Mouse (Mus musculus): ENCODE results near the gene Idi2. TPM values are rescaled to one million over a fixed set of nuclear protein-coding genes. Genes with fewer than 3 reads are reported as not detected.

Gene Idi2
- total and polyA plus RNA-seq, 3 experiments: not detected

DNA sequence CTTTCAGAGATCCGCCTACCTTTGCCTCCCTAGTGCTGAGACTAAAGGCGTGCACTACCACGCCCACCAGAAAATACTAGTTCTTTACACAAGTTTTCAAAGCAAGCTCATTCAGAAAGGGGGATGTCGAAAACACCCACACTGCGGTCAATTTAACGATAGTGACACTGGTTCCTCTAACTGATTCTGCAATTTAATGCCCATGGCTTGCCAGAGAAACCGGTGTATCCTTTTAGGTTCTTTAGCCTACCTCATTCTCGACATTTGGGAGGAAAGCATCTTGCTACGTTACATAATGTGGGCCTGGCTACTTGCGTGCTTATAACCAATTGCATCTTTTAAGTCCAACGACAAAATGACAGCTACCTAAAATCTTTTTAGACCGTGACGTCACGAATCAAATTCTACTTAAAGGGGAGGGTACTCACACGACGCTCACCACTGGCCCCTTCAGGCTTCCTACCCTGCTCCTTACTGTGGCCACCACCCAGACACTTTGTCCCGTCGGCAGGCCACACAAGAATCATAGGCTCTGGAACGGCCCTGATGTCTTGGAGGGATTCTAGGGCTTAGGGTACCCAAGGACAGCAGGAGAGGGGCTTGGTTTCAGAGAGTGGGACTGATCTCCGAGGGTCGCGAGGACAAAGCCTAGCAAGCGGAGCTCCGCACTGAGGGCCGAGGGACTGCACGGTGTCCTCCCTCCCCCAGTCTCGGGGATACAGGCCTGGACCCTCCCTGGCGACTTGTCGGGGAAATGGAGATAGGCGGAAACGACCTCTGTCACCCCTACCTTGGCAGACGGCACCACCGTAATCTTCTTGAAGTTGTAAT, 42.7 kb downstream of the Idi2 start:
- H3K4me2 ChIP-seq (ENCODE audit: insufficient read depth, low read depth, poor library complexity, severe bottlenecking): peak overlapping the region; percentile 99
- peak overlapping the region; percentile 93 for H3K9ac ChIP-seq (ENCODE audit: insufficient read depth, low read depth)
- H3K9me3 ChIP-seq (replicated peaks; ENCODE audit: low read length): no peaks in the 10 kb centered on the region
- H3K4me1 ChIP-seq (ENCODE audit: control insufficient read depth in 1 of 2, insufficient read depth in 2 of 2): peaks cover 5 to 17% of the 10 kb centered on the region in 2 experiments; a peak in 2 of 4 replicates
- peak overlapping the region; percentile 27; the same call in 1 of the 2 replicates for H3K27ac ChIP-seq (ENCODE audit: insufficient read depth, low read depth)
- peak overlapping the region; percentile 93 to 99 (median 95) for H3K4me3 ChIP-seq (replicated peaks in 1 of 3; ENCODE audit: low read depth in 2 of 3, low read length in 2 of 3, poor library complexity in 1 of 3)
- H3K79me2 ChIP-seq (replicated peaks; ENCODE audit: control insufficient read depth, extremely low read depth, insufficient read depth, poor library complexity, severe bottlenecking): peaks cover 50% of the 10 kb centered on the region
- H3K36me3 ChIP-seq (replicated peaks in 1 of 2; ENCODE audit: control insufficient read depth in 1 of 2, insufficient read depth in 1 of 2, low read length in 1 of 2): peaks cover 9 to 26% of the 10 kb centered on the region in 2 experiments
- in situ Hi-C loops (cut with MboI; ENCODE audit: low pct_ligation_motif_present, low pct_unique_long_range_greater_than_20kb, low sequenced_read_pairs) (no loop called here), dilution Hi-C loops (cut with MboI; ENCODE audit: extremely low pct_ligation_motif_present, extremely low pct_unique_long_range_greater_than_20kb, low sequenced_read_pairs) (no loop called here)
- no peaks in the 10 kb centered on the region for H3K27me3 ChIP-seq (replicated peaks)
- TF ChIP-seq NELFE (IDR thresholded peaks at IDR 0.05; ENCODE audit: low read depth, low read length) (peak; percentile 78; the same call in 1 of the 2 replicates), POLR2AphosphoS2 (IDR thresholded peaks at IDR 0.05; ENCODE audit: low read depth, low read length) (peak; percentile 74; the same call in 1 of the 2 replicates), ELF1 (IDR thresholded peaks at IDR 0.05; ENCODE audit: low read depth, low read length) (no peak), ZMIZ1 (IDR thresholded peaks at IDR 0.05; ENCODE audit: low read depth, low read length) (0 out of 2 replicates have a peak, but pooled peaks have one; percentile 34), SMC3 (IDR thresholded peaks at IDR 0.05; ENCODE audit: low read depth, low read length) (no peak), EP300 (IDR thresholded peaks at IDR 0.05; ENCODE audit: low read length) (no peak), MXI1 (IDR thresholded peaks at IDR 0.05; ENCODE audit: low read depth, low read length) (peak; percentile 55; the same call in 1 of the 2 replicates), UBTF (IDR thresholded peaks at IDR 0.05; ENCODE audit: low read depth, low read length) (0 out of 2 replicates have a peak, but pooled peaks have one; percentile 41)
- DNase-seq (ENCODE audit: extremely low read depth): peak; percentile 57

DNA sequence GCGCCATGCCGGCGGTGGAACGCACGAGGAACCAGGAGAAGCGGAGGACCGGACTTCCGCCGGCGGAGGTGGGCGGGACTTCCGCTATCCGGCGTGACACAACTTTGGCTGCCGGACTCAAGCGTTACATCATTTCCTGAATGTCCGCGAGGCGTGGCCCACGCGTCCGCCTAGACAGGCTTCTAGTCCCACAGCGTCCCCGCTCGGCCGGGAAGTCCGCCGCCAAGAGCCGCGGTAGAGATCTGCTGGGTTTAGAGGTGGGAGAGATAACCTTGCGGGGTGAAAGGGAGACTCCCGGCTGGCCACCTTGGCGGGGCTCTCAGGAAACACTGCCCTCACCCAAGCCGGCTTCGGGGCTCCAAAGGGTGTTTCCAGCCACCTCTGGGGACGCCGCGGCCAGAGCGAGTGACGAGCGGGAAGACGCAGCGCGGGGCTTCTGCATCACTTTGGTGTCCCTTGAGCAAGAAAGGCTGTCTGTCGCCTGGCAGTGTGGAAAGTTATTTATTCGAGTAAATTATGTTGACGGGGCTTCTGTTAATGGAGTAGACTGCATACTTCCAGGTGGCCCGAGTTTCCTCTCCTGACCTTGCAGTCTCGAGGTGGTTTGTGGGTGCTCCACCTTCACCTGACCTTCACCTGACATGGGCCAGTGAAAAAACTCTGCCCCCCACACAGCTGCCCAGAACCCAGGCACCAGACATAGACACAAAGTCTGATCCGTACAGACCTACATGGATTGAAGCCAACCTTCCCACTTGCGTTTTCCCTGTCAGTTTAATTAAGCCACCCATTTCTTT, 43.5 kb downstream of the Idi2 start, which contains the start of gene Gtpbp4:
Gene Gtpbp4 (minus strand): TSS at position 94 of the 797 bp plus-strand sequence.
- peak within 1 kb of the TSS; percentile 99 for H3K4me2 ChIP-seq (ENCODE audit: insufficient read depth, low read depth, poor library complexity, severe bottlenecking)
- H3K36me3 ChIP-seq (replicated peaks in 1 of 2; ENCODE audit: control insufficient read depth in 1 of 2, insufficient read depth in 1 of 2, low read length in 1 of 2): peaks cover 4 to 18% of the 10 kb centered on the region in 2 experiments
- in situ Hi-C loops (cut with MboI; ENCODE audit: low pct_ligation_motif_present, low pct_unique_long_range_greater_than_20kb, low sequenced_read_pairs): no loop called here
- H3K9ac ChIP-seq (ENCODE audit: insufficient read depth, low read depth): peak within 1 kb of the TSS; percentile 93
- dilution Hi-C loops (cut with MboI; ENCODE audit: extremely low pct_ligation_motif_present, extremely low pct_unique_long_range_greater_than_20kb, low sequenced_read_pairs): no loop called here
- no peaks in the 10 kb centered on the region for H3K27me3 ChIP-seq (replicated peaks)
- peak within 1 kb of the TSS; percentile 93 to 99 (median 95) for H3K4me3 ChIP-seq (replicated peaks in 1 of 3; ENCODE audit: low read depth in 2 of 3, low read length in 2 of 3, poor library complexity in 1 of 3)
- H3K9me3 ChIP-seq (replicated peaks; ENCODE audit: low read length): no peaks in the 10 kb centered on the region
- peak within 1 kb of the TSS; percentile 27 for H3K27ac ChIP-seq (ENCODE audit: insufficient read depth, low read depth)
- peaks cover 5 to 17% of the 10 kb centered on the region in 2 experiments; a peak in 2 of 4 replicates for H3K4me1 ChIP-seq (ENCODE audit: control insufficient read depth in 1 of 2, insufficient read depth in 2 of 2)
- H3K79me2 ChIP-seq (replicated peaks; ENCODE audit: control insufficient read depth, extremely low read depth, insufficient read depth, poor library complexity, severe bottlenecking): peaks cover 42% of the 10 kb centered on the region
- DNase-seq (ENCODE audit: extremely low read depth): peak; percentile 97
- TF ChIP-seq BHLHE40 (IDR thresholded peaks at IDR 0.05; ENCODE audit: low read depth, low read length): no peak; the same call in 1 of the 2 replicates
- TF ChIP-seq E2F4 (IDR thresholded peaks at IDR 0.05; ENCODE audit: insufficient replicate concordance, low read depth, low read length): no peak
- TF ChIP-seq PAX5 (IDR thresholded peaks at IDR 0.05; ENCODE audit: low read length): no peak
- peak; percentile 96 for TF ChIP-seq SIN3A (IDR thresholded peaks at IDR 0.05; ENCODE audit: low read length)
- TF ChIP-seq TCF12 (IDR thresholded peaks at IDR 0.05; ENCODE audit: low read depth, low read length): peak; percentile 77
- 0 out of 2 replicates have a peak, but pooled peaks have one; percentile 6 for TF ChIP-seq UBTF (IDR thresholded peaks at IDR 0.05; ENCODE audit: low read depth, low read length)
- TF ChIP-seq ELF1 (IDR thresholded peaks at IDR 0.05; ENCODE audit: low read depth, low read length): peak; percentile 93
- TF ChIP-seq SMC3 (IDR thresholded peaks at IDR 0.05; ENCODE audit: low read depth, low read length): peak; percentile 27
- TF ChIP-seq MAX (IDR thresholded peaks at IDR 0.05; ENCODE audit: low read length): peak; percentile 95
- TF ChIP-seq ZKSCAN1 (IDR thresholded peaks at IDR 0.05; ENCODE audit: borderline replicate concordance, low read depth, low read length): no peak
- TF ChIP-seq CTCF (conservative IDR thresholded peaks at IDR 0.05 in 1 of 2, IDR thresholded peaks at IDR 0.05 in 1 of 2; ENCODE audit: low read depth in 2 of 2, low read length in 2 of 2): peak in 1 of 2 experiments; percentile 81; a peak in 2 of 4 replicates
- peak; percentile 92 for TF ChIP-seq HCFC1 (IDR thresholded peaks at IDR 0.05; ENCODE audit: low read depth, low read length)
- TF ChIP-seq IRF4 (IDR thresholded peaks at IDR 0.05; ENCODE audit: low read depth, low read length): peak; percentile 57
- TF ChIP-seq MEF2A (IDR thresholded peaks at IDR 0.05; ENCODE audit: borderline replicate concordance, low read depth, low read length): 0 out of 2 replicates have a peak, but pooled peaks have one; percentile 47
- peak; percentile 86; the same call in 1 of the 2 replicates for TF ChIP-seq KAT2A (IDR thresholded peaks at IDR 0.05; ENCODE audit: insufficient replicate concordance, low read length)
- TF ChIP-seq POLR2AphosphoS2 (IDR thresholded peaks at IDR 0.05; ENCODE audit: low read depth, low read length): peak; percentile 23; the same call in 1 of the 2 replicates
- peak; percentile 99 for TF ChIP-seq MXI1 (IDR thresholded peaks at IDR 0.05; ENCODE audit: low read depth, low read length)
- TF ChIP-seq ZNF384 (IDR thresholded peaks at IDR 0.05; ENCODE audit: low read depth, low read length): no peak
- no peak for TF ChIP-seq NRF1 (IDR thresholded peaks at IDR 0.05; ENCODE audit: low read depth, low read length)
- TF ChIP-seq TBP (conservative IDR thresholded peaks at IDR 0.05; ENCODE audit: low read depth, low read length): peak; percentile 59; the same call in 1 of the 2 replicates
- TF ChIP-seq CHD1 (IDR thresholded peaks at IDR 0.05; ENCODE audit: low read depth, low read length): no peak
- no peak for TF ChIP-seq RCOR1 (conservative IDR thresholded peaks at IDR 0.05; ENCODE audit: low read depth, low read length)
- TF ChIP-seq EP300 (IDR thresholded peaks at IDR 0.05; ENCODE audit: low read length): no peak
- TF ChIP-seq ZC3H11A (IDR thresholded peaks at IDR 0.05; ENCODE audit: low read depth, low read length): no peak

Measured in CH12.LX (cell line).